Mouse (Mus musculus): Measurements from ENCODE around the gene Lmcd1. TPM values are rescaled to one million over a fixed set of nuclear protein-coding genes. Genes with fewer than 3 reads are reported as not detected.

The Lmcd1 gene
- polyA plus RNA-seq, 1 experiment from 2014 or later, result 3.3 TPM

- no peaks in the 10 kb centered on the region for H3K9me3 ChIP-seq (replicated peaks; ENCODE audit: control insufficient read depth, low read length)
- no peak overlapping the region for H3K4me2 ChIP-seq (ENCODE audit: low read depth, low read length)
- WGBS (ENCODE audit: insufficient replicate concordance), result 65% methylated on average over 4 of the region's 4 CpGs
- no peaks in the 10 kb centered on the region for H3K36me3 ChIP-seq (ENCODE audit: control insufficient read depth, insufficient read depth)
- H3K27ac ChIP-seq (ENCODE audit: low read length), result no peak overlapping the region
- H3K9ac ChIP-seq (ENCODE audit: low read depth, low read length), result no peak overlapping the region
- H3K4me3 ChIP-seq (ENCODE audit: low read depth, low read length), result no peak overlapping the region
- H3K27me3 ChIP-seq (ENCODE audit: control insufficient read depth, insufficient read depth, low read depth, low read length), result no peaks in the 10 kb centered on the region
- H3K4me1 ChIP-seq (ENCODE audit: control insufficient read depth, low read depth, low read length), result no peaks in the 10 kb centered on the region
- no peak for ATAC-seq (ENCODE audit: low read depth)
Observed at GRCm38 (mm10) chr6:112350452-112350851, 76.9 kb downstream of the Lmcd1 start.

- ATAC-seq (ENCODE audit: low read depth), result no peak
- Histone ChIP-seq H3K4me3 (ENCODE audit: low read depth, low read length) (no peak overlapping the region), H3K27ac (ENCODE audit: low read length) (no peak overlapping the region), H3K4me2 (ENCODE audit: low read depth, low read length) (no peak overlapping the region), H3K9ac (ENCODE audit: low read depth, low read length) (no peak overlapping the region), H3K9me3 (replicated peaks; ENCODE audit: control insufficient read depth, low read length) (no peaks in the 10 kb centered on the region), H3K27me3 (ENCODE audit: control insufficient read depth, insufficient read depth, low read depth, low read length) (no peaks in the 10 kb centered on the region), H3K36me3 (ENCODE audit: control insufficient read depth, insufficient read depth) (no peaks in the 10 kb centered on the region), H3K4me1 (ENCODE audit: control insufficient read depth, low read depth, low read length) (no peaks in the 10 kb centered on the region)
- 72% methylated on average over 1 of the region's 1 CpGs for WGBS (ENCODE audit: insufficient replicate concordance)
Observed at GRCm38 (mm10) chr6:112359341-112359740, 85.8 kb downstream of the Lmcd1 start.

- Histone ChIP-seq H3K36me3 (ENCODE audit: control insufficient read depth, insufficient read depth) (no peaks in the 10 kb centered on the region), H3K4me3 (ENCODE audit: low read depth, low read length) (no peak overlapping the region), H3K4me1 (ENCODE audit: control insufficient read depth, low read depth, low read length) (no peaks in the 10 kb centered on the region), H3K4me2 (ENCODE audit: low read depth, low read length) (no peak overlapping the region), H3K27ac (ENCODE audit: low read length) (no peak overlapping the region), H3K27me3 (ENCODE audit: control insufficient read depth, insufficient read depth, low read depth, low read length) (no peaks in the 10 kb centered on the region), H3K9ac (ENCODE audit: low read depth, low read length) (no peak overlapping the region), H3K9me3 (replicated peaks; ENCODE audit: control insufficient read depth, low read length) (no peaks in the 10 kb centered on the region)
- no peak for ATAC-seq (ENCODE audit: low read depth)
- 72% methylated on average over 8 of the region's 8 CpGs for WGBS (ENCODE audit: insufficient replicate concordance)
Observed at GRCm38 (mm10) chr6:112360676-112361075, 87.1 kb downstream of the Lmcd1 start.

- Histone ChIP-seq H3K9ac (ENCODE audit: low read depth, low read length) (no peak overlapping the region), H3K4me1 (ENCODE audit: control insufficient read depth, low read depth, low read length) (no peaks in the 10 kb centered on the region), H3K4me3 (ENCODE audit: low read depth, low read length) (no peak overlapping the region), H3K36me3 (ENCODE audit: control insufficient read depth, insufficient read depth) (no peaks in the 10 kb centered on the region), H3K27me3 (ENCODE audit: control insufficient read depth, insufficient read depth, low read depth, low read length) (no peaks in the 10 kb centered on the region), H3K4me2 (ENCODE audit: low read depth, low read length) (no peak overlapping the region), H3K9me3 (replicated peaks; ENCODE audit: control insufficient read depth, low read length) (no peaks in the 10 kb centered on the region), H3K27ac (ENCODE audit: low read length) (no peak overlapping the region)
- WGBS (ENCODE audit: insufficient replicate concordance), result 28% methylated on average over 6 of the region's 6 CpGs
- no peak for ATAC-seq (ENCODE audit: low read depth)
Observed at GRCm38 (mm10) chr6:112362349-112362958, 88.9 kb downstream of the Lmcd1 start.

- no peaks in the 10 kb centered on the region for H3K27me3 ChIP-seq (ENCODE audit: control insufficient read depth, insufficient read depth, low read depth, low read length)
- no peaks in the 10 kb centered on the region for H3K36me3 ChIP-seq (ENCODE audit: control insufficient read depth, insufficient read depth)
- no peak overlapping the region for H3K4me2 ChIP-seq (ENCODE audit: low read depth, low read length)
- no peaks in the 10 kb centered on the region for H3K4me1 ChIP-seq (ENCODE audit: control insufficient read depth, low read depth, low read length)
- no peak overlapping the region for H3K4me3 ChIP-seq (ENCODE audit: low read depth, low read length)
- no peaks in the 10 kb centered on the region for H3K9me3 ChIP-seq (replicated peaks; ENCODE audit: control insufficient read depth, low read length)
- ATAC-seq (ENCODE audit: low read depth), result no peak
- H3K9ac ChIP-seq (ENCODE audit: low read depth, low read length), result no peak overlapping the region
- H3K27ac ChIP-seq (ENCODE audit: low read length), result no peak overlapping the region
- 35% methylated on average over 2 of the region's 2 CpGs for WGBS (ENCODE audit: insufficient replicate concordance)
Observed at GRCm38 (mm10) chr6:112364581-112364980, 91.0 kb downstream of the Lmcd1 start.

GRCm38 (mm10) chr6:112365294-112365693 lies 91.7 kb downstream of the Lmcd1 start:
- Histone ChIP-seq H3K9ac (ENCODE audit: low read depth, low read length) (no peak overlapping the region), H3K27ac (ENCODE audit: low read length) (no peak overlapping the region), H3K4me2 (ENCODE audit: low read depth, low read length) (no peak overlapping the region), H3K4me3 (ENCODE audit: low read depth, low read length) (no peak overlapping the region), H3K36me3 (ENCODE audit: control insufficient read depth, insufficient read depth) (no peaks in the 10 kb centered on the region), H3K9me3 (replicated peaks; ENCODE audit: control insufficient read depth, low read length) (no peaks in the 10 kb centered on the region), H3K4me1 (ENCODE audit: control insufficient read depth, low read depth, low read length) (no peaks in the 10 kb centered on the region), H3K27me3 (ENCODE audit: control insufficient read depth, insufficient read depth, low read depth, low read length) (no peaks in the 10 kb centered on the region)
- 76% methylated on average over 10 of the region's 10 CpGs for WGBS (ENCODE audit: insufficient replicate concordance)
- no peak for ATAC-seq (ENCODE audit: low read depth)

GRCm38 (mm10) chr6:112373886-112374585 lies 100.5 kb downstream of the Lmcd1 start:
- H3K27me3 ChIP-seq (ENCODE audit: control insufficient read depth, insufficient read depth, low read depth, low read length), result no peaks in the 10 kb centered on the region
- H3K36me3 ChIP-seq (ENCODE audit: control insufficient read depth, insufficient read depth), result no peaks in the 10 kb centered on the region
- no peak overlapping the region for H3K4me2 ChIP-seq (ENCODE audit: low read depth, low read length)
- WGBS (ENCODE audit: insufficient replicate concordance), result 34% methylated on average over 8 of the region's 8 CpGs
- H3K9me3 ChIP-seq (replicated peaks; ENCODE audit: control insufficient read depth, low read length), result no peaks in the 10 kb centered on the region
- H3K4me3 ChIP-seq (ENCODE audit: low read depth, low read length), result no peak overlapping the region
- H3K4me1 ChIP-seq (ENCODE audit: control insufficient read depth, low read depth, low read length), result no peaks in the 10 kb centered on the region
- ATAC-seq (ENCODE audit: low read depth), result no peak
- no peak overlapping the region for H3K27ac ChIP-seq (ENCODE audit: low read length)
- no peak overlapping the region for H3K9ac ChIP-seq (ENCODE audit: low read depth, low read length)

- Histone ChIP-seq H3K27me3 (ENCODE audit: control insufficient read depth, insufficient read depth, low read depth, low read length) (no peaks in the 10 kb centered on the region), H3K9me3 (replicated peaks; ENCODE audit: control insufficient read depth, low read length) (no peaks in the 10 kb centered on the region), H3K36me3 (ENCODE audit: control insufficient read depth, insufficient read depth) (no peaks in the 10 kb centered on the region), H3K4me3 (ENCODE audit: low read depth, low read length) (no peak overlapping the region), H3K4me2 (ENCODE audit: low read depth, low read length) (no peak overlapping the region), H3K4me1 (ENCODE audit: control insufficient read depth, low read depth, low read length) (no peaks in the 10 kb centered on the region), H3K9ac (ENCODE audit: low read depth, low read length) (no peak overlapping the region), H3K27ac (ENCODE audit: low read length) (no peak overlapping the region)
- ATAC-seq (ENCODE audit: low read depth), result no peak
- 51% methylated on average over 10 of the region's 13 CpGs for WGBS (ENCODE audit: insufficient replicate concordance)
Observed at GRCm38 (mm10) chr6:112375661-112376392, 102.3 kb downstream of the Lmcd1 start.

GRCm38 (mm10) chr6:112379054-112379453 lies 105.5 kb downstream of the Lmcd1 start:
- Histone ChIP-seq H3K4me3 (ENCODE audit: low read depth, low read length) (no peak overlapping the region), H3K27me3 (ENCODE audit: control insufficient read depth, insufficient read depth, low read depth, low read length) (no peaks in the 10 kb centered on the region), H3K9ac (ENCODE audit: low read depth, low read length) (no peak overlapping the region), H3K27ac (ENCODE audit: low read length) (no peak overlapping the region), H3K36me3 (ENCODE audit: control insufficient read depth, insufficient read depth) (no peaks in the 10 kb centered on the region), H3K4me2 (ENCODE audit: low read depth, low read length) (no peak overlapping the region), H3K9me3 (replicated peaks; ENCODE audit: control insufficient read depth, low read length) (no peaks in the 10 kb centered on the region), H3K4me1 (ENCODE audit: control insufficient read depth, low read depth, low read length) (no peaks in the 10 kb centered on the region)
- ATAC-seq (ENCODE audit: low read depth), result no peak
- WGBS (ENCODE audit: insufficient replicate concordance), result 68% methylated on average over 9 of the region's 9 CpGs
